Mouse (Mus musculus) lung, embryonic 14.5 days (tissue): Measurements from ENCODE around the gene Zbtb20. TPM values are rescaled to one million over a fixed set of nuclear protein-coding genes. Genes with fewer than 3 reads are reported as not detected.

Experiments
- ATAC-seq: fragments of 200-750 bp; cut with Nextera tagmentation; 2 replicates; pipeline ENCODE4 v1.8.0; 2017; ENCODE audit warnings: mild to moderate bottlenecking, moderate TSS enrichment, moderate library complexity; ENCODE audit not compliant: insufficient read depth
- DNase-seq: peaks from one replicate; pipeline ENCODE4 v3.0.0-alpha.2; 2015
- H3K27ac ChIP-seq: fragments of 300-500 bp; sonication (generic); 2 replicates; pipeline ENCODE4 v1.5.1; 2014; ENCODE audit warnings: low read depth, mild to moderate bottlenecking, moderate library complexity
- H3K27me3 ChIP-seq: fragments of 300-500 bp; sonication (generic); 2 replicates; pipeline ENCODE4 v1.6.1; 2014; ENCODE audit warnings: low read length, control low read depth; ENCODE audit not compliant: insufficient read depth
- H3K36me3 ChIP-seq: fragments of 300-500 bp; sonication (generic); 2 replicates; pipeline ENCODE4 v1.6.1; 2014; ENCODE audit warnings: control low read depth; ENCODE audit not compliant: insufficient read depth
- H3K4me1 ChIP-seq: fragments of 300-500 bp; sonication (generic); 2 replicates; pipeline ENCODE4 v1.6.1; 2014; ENCODE audit warnings: antibody characterized with exemption, control low read depth; ENCODE audit not compliant: insufficient read depth
- H3K4me2 ChIP-seq: fragments of 300-500 bp; sonication (generic); 2 replicates; pipeline ENCODE4 v1.6.1; 2014; ENCODE audit warnings: mild to moderate bottlenecking
- H3K4me3 ChIP-seq: fragments of 300-500 bp; sonication (generic); 2 replicates; pipeline ENCODE4 v1.5.1; 2014; ENCODE audit warnings: low read depth, low read length
- H3K9ac ChIP-seq: fragments of 300-500 bp; sonication (generic); 2 replicates; pipeline ENCODE4 v1.6.1; 2014
- H3K9me3 ChIP-seq: fragments of 300-500 bp; sonication (generic); 2 replicates; pipeline ENCODE4 v1.6.1; 2016; ENCODE audit warnings: low read depth, low read length, control low read depth
- CTCF ChIP-seq: IDR thresholded peaks from 2 replicates; pipeline ENCODE4 v1.5.1; 2016; ENCODE audit warnings: antibody characterized with exemption, low read depth
- WGBS: fragments of 180-500 bp; shearing (Covaris S2); extraction: QIAGEN DNeasy Blood & Tissue Kit; methylation state at CpG from one replicate; pipeline ENCODE4 v1.1.7; 2014; 5-methylcytosine and 5-hydroxymethylcytosine counted together
- microRNA counts: library from miRNA; unstranded; fragments of <30 nt; microRNA quantifications from one replicate; lab custom pipeline; 2016
- microRNA-seq: library from miRNA; unstranded; fragments of <30 nt; microRNA quantifications from one replicate; pipeline ENCODE4, GENCODE M21; 2016; ENCODE audit warnings: borderline number of aligned reads
- polyA plus RNA-seq: library from polyadenylated mRNA; unstranded; fragments of >200 nt; fragmentation: Nextera tagmentation; extraction: Ambion mirVana; gene quantifications from 2 replicates; pipeline ENCODE4 v1.2.1, GENCODE M21; 2014

Gene Zbtb20
- polyA plus RNA-seq, 1 experiment from 2014 or later, result 17.6 TPM

DNA sequence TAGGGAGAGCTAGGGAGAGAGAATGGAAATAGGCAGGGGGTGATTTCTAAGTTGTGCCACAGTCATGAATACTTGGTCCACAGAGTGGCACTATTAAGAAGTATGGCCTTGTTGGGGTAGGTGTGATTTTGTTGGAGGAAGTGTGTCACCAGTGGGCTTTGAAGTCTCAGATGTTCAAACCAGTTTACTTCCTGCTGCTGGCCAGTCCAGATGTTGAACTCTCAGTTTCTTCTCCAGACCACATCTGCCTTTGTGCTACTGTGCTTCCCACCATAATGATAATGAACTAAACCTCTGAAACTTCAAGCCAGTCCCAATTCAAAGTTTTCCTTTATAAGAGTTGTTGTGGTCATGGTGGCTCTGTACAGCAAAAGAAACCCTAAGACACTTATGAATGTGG lies 797.0 kb downstream of the Zbtb20 start:
- no peak overlapping the region for H3K27ac ChIP-seq
- no peaks in the 10 kb centered on the region for H3K36me3 ChIP-seq
- H3K4me2 ChIP-seq, result no peak overlapping the region
- no peaks in the 10 kb centered on the region for H3K4me1 ChIP-seq
- no peak for DNase-seq
- no peaks in the 10 kb centered on the region for H3K27me3 ChIP-seq
- no peak overlapping the region for H3K4me3 ChIP-seq
- TF ChIP-seq CTCF, result no peak
- H3K9ac ChIP-seq, result no peak overlapping the region
- H3K9me3 ChIP-seq, result no peaks in the 10 kb centered on the region
- no peak for ATAC-seq

DNA sequence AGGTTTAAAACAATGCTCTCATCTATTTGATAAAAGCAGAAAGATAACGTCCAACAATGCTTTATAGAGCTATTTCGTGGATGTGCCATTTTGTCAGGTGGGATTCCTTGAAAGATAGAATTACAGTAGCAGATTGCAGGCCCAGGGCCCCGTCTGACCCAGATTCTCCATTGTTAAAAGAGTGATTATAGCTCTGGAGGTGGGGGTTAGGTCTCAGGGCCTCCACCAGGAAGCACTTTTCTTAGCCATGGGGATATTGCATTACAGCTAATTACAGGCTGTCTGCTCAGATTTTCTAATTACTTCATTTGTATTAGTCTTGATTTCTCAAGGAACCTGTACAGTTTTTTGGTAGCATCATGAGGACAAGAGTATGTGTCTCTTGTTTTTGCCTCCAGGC lies 798.7 kb downstream of the Zbtb20 start:
- no peak overlapping the region for H3K4me2 ChIP-seq
- no peak for TF ChIP-seq CTCF
- H3K27ac ChIP-seq, result no peak overlapping the region
- no peaks in the 10 kb centered on the region for H3K36me3 ChIP-seq
- no peak overlapping the region for H3K9ac ChIP-seq
- no peaks in the 10 kb centered on the region for H3K27me3 ChIP-seq
- H3K9me3 ChIP-seq, result no peaks in the 10 kb centered on the region
- no peak for ATAC-seq
- WGBS, result 78% methylated on average over 3 of the region's 3 CpGs
- H3K4me1 ChIP-seq, result no peaks in the 10 kb centered on the region
- no peak for DNase-seq
- no peak overlapping the region for H3K4me3 ChIP-seq

DNA sequence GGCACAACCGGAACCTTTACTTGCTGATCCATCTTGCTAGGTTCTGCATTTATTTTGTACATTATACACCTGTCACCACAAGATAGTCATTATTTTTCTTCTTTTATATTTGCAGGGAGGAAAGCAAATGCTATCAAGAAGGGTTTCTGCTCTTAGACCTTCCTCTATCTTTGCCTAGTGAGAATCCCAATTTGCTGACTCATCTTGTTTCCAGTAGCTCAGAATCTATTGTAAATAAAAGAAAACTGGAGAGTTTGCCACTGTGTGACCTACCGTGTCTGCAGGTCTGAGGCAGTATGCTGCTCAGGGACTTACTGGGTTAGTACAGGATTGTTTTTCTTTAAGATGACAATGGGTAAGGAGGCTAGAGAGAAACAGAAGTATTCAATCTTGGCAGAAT lies 812.3 kb downstream of the Zbtb20 start:
- no peak overlapping the region for H3K4me3 ChIP-seq
- H3K9ac ChIP-seq, result no peak overlapping the region
- H3K4me1 ChIP-seq, result no peaks in the 10 kb centered on the region
- no peak for TF ChIP-seq CTCF
- DNase-seq (no peak), ATAC-seq (no peak)
- H3K27ac ChIP-seq, result no peak overlapping the region
- H3K36me3 ChIP-seq, result no peaks in the 10 kb centered on the region
- H3K9me3 ChIP-seq, result no peaks in the 10 kb centered on the region
- H3K4me2 ChIP-seq, result no peak overlapping the region
- H3K27me3 ChIP-seq, result no peaks in the 10 kb centered on the region
- 62% methylated on average over 2 of the region's 2 CpGs for WGBS

- 75% methylated on average over 3 of the region's 3 CpGs for WGBS
- no peak for TF ChIP-seq CTCF
- ATAC-seq, result no peak
These were observed 814.6 kb downstream of the Zbtb20 start for GRCm38 (mm10) chr16:43690211-43690690.

GRCm38 (mm10) chr16:43690912-43691311 lies 815.2 kb downstream of the Zbtb20 start:
- DNase-seq, result no peak
- Histone ChIP-seq H3K9ac (no peak overlapping the region), H3K27ac (no peak overlapping the region), H3K36me3 (no peaks in the 10 kb centered on the region), H3K4me1 (no peaks in the 10 kb centered on the region), H3K27me3 (no peaks in the 10 kb centered on the region), H3K4me2 (no peak overlapping the region), H3K4me3 (no peak overlapping the region), H3K9me3 (no peaks in the 10 kb centered on the region)
- no peak for ATAC-seq
- 66% methylated on average over 2 of the region's 2 CpGs for WGBS
- no peak for TF ChIP-seq CTCF

More at GRCm38 (mm10) chr16:43690211-43690690, 814.6 kb downstream of the Zbtb20 start:
- no peaks in the 10 kb centered on the region for H3K4me1 ChIP-seq
- DNase-seq, result no peak
- no peak overlapping the region for H3K4me3 ChIP-seq
- no peaks in the 10 kb centered on the region for H3K36me3 ChIP-seq
- no peaks in the 10 kb centered on the region for H3K9me3 ChIP-seq
- H3K27me3 ChIP-seq, result no peaks in the 10 kb centered on the region
- H3K4me2 ChIP-seq, result no peak overlapping the region
- H3K9ac ChIP-seq, result no peak overlapping the region
- H3K27ac ChIP-seq, result no peak overlapping the region

DNA sequence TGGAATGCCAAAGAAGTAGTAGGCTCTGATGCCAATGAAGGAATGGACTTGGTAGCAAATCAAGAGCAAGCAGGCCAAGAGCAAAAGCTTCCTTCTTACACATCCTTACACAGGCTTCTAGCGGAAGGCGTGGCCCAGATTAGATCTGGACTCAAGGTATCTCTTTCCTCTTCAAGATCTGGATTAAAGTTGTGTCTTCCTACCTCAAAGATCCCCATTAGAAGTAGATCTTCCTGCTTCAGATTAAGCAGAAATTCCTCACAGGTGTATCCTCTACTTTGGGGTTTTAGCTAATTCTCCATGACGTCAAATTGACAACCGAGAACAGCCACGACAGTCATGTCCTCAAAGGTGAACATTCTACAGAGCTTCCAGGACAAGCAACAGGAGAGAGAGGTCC lies 816.1 kb downstream of the Zbtb20 start:
- no peaks in the 10 kb centered on the region for H3K27me3 ChIP-seq
- DNase-seq (no peak), ATAC-seq (no peak)
- TF ChIP-seq CTCF, result no peak
- H3K27ac ChIP-seq, result no peak overlapping the region
- WGBS, result 92% methylated on average over 5 of the region's 5 CpGs
- no peak overlapping the region for H3K9ac ChIP-seq
- H3K4me1 ChIP-seq, result no peaks in the 10 kb centered on the region
- no peaks in the 10 kb centered on the region for H3K36me3 ChIP-seq
- H3K4me2 ChIP-seq, result no peak overlapping the region
- no peaks in the 10 kb centered on the region for H3K9me3 ChIP-seq
- H3K4me3 ChIP-seq, result no peak overlapping the region

MicroRNAs within 50 kb of the gene (microRNA counts, 519-probe panel; counts per million panel counts)
- microRNA mmu-miR-568 (lab: Ali Mortazavi, UCI), result 30.5 counts per million

Small RNA genes within 50 kb of the gene (microRNA-seq; reads per million reads assigned to microRNA genes)
- not detected for gene Mir568
